Mouse (Mus musculus) stomach, embryonic 15.5 days (tissue): ENCODE measurements at regions not wholly inside any gene's neighbourhood (a gene's known extent, or its start where the extent isn't known, plus 50 kb on each side); places are given as distances from the start of the nearest gene placed in this dataset.

ENCODE experiments used
- ATAC-seq: fragments of 200-750 bp; cut with Nextera tagmentation; 2 replicates; pipeline ENCODE4 v1.8.0; 2017; ENCODE audit warnings: low read depth, moderate number of reproducible peaks, moderate TSS enrichment; ENCODE audit not compliant: insufficient read depth, low FRiP score
- H3K27ac ChIP-seq: fragments of 300-500 bp; sonication (generic); 2 replicates; pipeline ENCODE4 v1.5.1; 2015; ENCODE audit warnings: mild to moderate bottlenecking, inconsistent platforms
- H3K27me3 ChIP-seq: fragments of 300-500 bp; sonication (generic); replicated peaks from 2 replicates; pipeline ENCODE4 v1.6.1; 2015; ENCODE audit warnings: inconsistent platforms
- H3K36me3 ChIP-seq: fragments of 300-500 bp; sonication (generic); 2 replicates; pipeline ENCODE4 v1.6.1; 2015; ENCODE audit warnings: inconsistent platforms
- H3K4me1 ChIP-seq: fragments of 300-500 bp; sonication (generic); 2 replicates; pipeline ENCODE4 v1.6.1; 2015; ENCODE audit warnings: inconsistent platforms
- H3K4me2 ChIP-seq: fragments of 300-500 bp; sonication (generic); 2 replicates; pipeline ENCODE4 v1.6.1; 2015; ENCODE audit warnings: mild to moderate bottlenecking, inconsistent platforms
- H3K4me3 ChIP-seq: fragments of 300-500 bp; sonication (generic); replicated peaks from 2 replicates; pipeline ENCODE4 v1.5.1; 2015; ENCODE audit warnings: inconsistent platforms
- H3K9ac ChIP-seq: fragments of 300-500 bp; sonication (generic); 2 replicates; pipeline ENCODE4 v1.6.1; 2015; ENCODE audit warnings: inconsistent platforms
- H3K9me3 ChIP-seq: fragments of 300-500 bp; sonication (generic); 2 replicates; pipeline ENCODE4 v1.6.1; 2016; ENCODE audit warnings: inconsistent platforms
- WGBS: fragments of 180-500 bp; shearing (Covaris S2); methylation state at CpG from one replicate; pipeline ENCODE4 v1.1.7; 2015; 5-methylcytosine and 5-hydroxymethylcytosine counted together

GRCm38 (mm10) chr11:34153749-34154525 lies 54.0 kb downstream of the Foxi1 start:
- Histone ChIP-seq H3K4me3 (no peak overlapping the region), H3K4me2 (no peak overlapping the region), H3K27ac (no peak overlapping the region), H3K27me3 (no peaks in the 10 kb centered on the region), H3K4me1 (no peaks in the 10 kb centered on the region), H3K9me3 (no peaks in the 10 kb centered on the region), H3K36me3 (no peaks in the 10 kb centered on the region), H3K9ac (no peak overlapping the region)
- WGBS, result 78% methylated on average over 5 of the region's 5 CpGs
- peak; percentile 62; the same call in 1 of the 2 replicates for ATAC-seq

DNA sequence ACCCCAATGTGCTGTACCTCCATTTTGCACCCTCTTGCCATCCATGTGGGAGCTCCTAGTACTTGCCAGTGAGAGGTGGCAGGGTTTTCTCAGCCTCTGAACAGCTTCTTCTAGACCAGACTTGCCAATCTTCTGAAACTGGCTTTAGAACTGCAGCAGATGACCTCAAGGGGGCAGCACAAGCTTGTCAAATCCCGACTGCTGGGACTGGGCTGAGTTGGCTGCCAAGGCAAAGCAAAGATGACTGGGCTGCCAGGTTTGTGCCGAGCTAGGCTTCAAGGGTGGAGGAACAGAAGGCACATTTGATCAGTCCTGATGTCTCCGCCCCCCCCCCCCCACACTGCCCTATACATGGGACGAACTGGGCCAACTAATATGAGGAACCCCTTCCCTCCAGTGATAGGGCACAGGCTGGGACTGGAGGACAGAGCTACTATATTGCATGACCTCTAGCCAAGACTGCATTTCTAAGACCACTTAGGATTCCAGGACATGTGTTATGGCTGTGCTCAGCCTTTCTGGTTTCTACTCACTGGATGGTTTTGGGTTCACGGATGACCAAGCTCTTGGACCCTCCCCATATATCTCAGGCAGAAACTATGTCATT lies 51.1 kb upstream of the 4930469K13Rik start:
- H3K27me3 ChIP-seq, result no peaks in the 10 kb centered on the region
- WGBS, result 32% methylated on average over 5 of the region's 5 CpGs
- no peaks in the 10 kb centered on the region for H3K4me1 ChIP-seq
- no peak overlapping the region for H3K4me3 ChIP-seq
- no peaks in the 10 kb centered on the region for H3K36me3 ChIP-seq
- H3K4me2 ChIP-seq, result no peak overlapping the region
- H3K9ac ChIP-seq, result no peak overlapping the region
- H3K27ac ChIP-seq, result no peak overlapping the region
- peak; percentile 47; the same call in 1 of the 2 replicates for ATAC-seq
- H3K9me3 ChIP-seq, result no peaks in the 10 kb centered on the region
